Mouse (Mus musculus) neural tube, embryonic 12.5 days (tissue): ENCODE measurements around the gene C1qc. TPM values are rescaled to one million over a fixed set of nuclear protein-coding genes. Genes with fewer than 3 reads are reported as not detected.

Experiments used
- ATAC-seq: fragments of 200-750 bp; cut with Nextera tagmentation; 2 replicates; pipeline ENCODE4 v1.8.0; 2017; ENCODE audit warnings: low read depth, mild to moderate bottlenecking, moderate TSS enrichment, moderate library complexity; ENCODE audit not compliant: low FRiP score
- H3K27ac ChIP-seq: fragments of 300-500 bp; sonication (generic); 2 replicates; pipeline ENCODE4 v1.5.1; 2016
- H3K27me3 ChIP-seq: fragments of 300-500 bp; sonication (generic); replicated peaks from 2 replicates; pipeline ENCODE4 v1.6.1; 2016; ENCODE audit warnings: mild to moderate bottlenecking
- H3K36me3 ChIP-seq: fragments of 300-500 bp; sonication (generic); 2 replicates; pipeline ENCODE4 v1.6.1; 2016; ENCODE audit warnings: mild to moderate bottlenecking
- H3K4me1 ChIP-seq: fragments of 300-500 bp; sonication (generic); 2 replicates; pipeline ENCODE4 v1.6.1; 2016
- H3K4me2 ChIP-seq: fragments of 300-500 bp; sonication (generic); replicated peaks from 2 replicates; pipeline ENCODE4 v1.6.1; 2016; ENCODE audit warnings: mild to moderate bottlenecking
- H3K4me3 ChIP-seq: fragments of 300-500 bp; sonication (generic); 2 replicates; pipeline ENCODE4 v1.5.1; 2016
- H3K9ac ChIP-seq: fragments of 300-500 bp; sonication (generic); 2 replicates; pipeline ENCODE4 v1.6.1; 2016; ENCODE audit warnings: mild to moderate bottlenecking
- H3K9me3 ChIP-seq: fragments of 300-500 bp; sonication (generic); 2 replicates; pipeline ENCODE4 v1.6.1; 2016; ENCODE audit warnings: mild to moderate bottlenecking
- WGBS: fragments of 180-500 bp; shearing (Covaris S2); methylation state at CpG from one replicate; pipeline ENCODE4 v1.1.7; 2016; 5-methylcytosine and 5-hydroxymethylcytosine counted together
- polyA plus RNA-seq: library from polyadenylated mRNA; unstranded; fragments of >200 nt; fragmentation: Nextera tagmentation; extraction: Ambion mirVana; gene quantifications from 2 replicates; pipeline ENCODE4 v1.2.1, GENCODE M21; 2016

The C1qc gene
- polyA plus RNA-seq, 1 experiment from 2014 or later = 21.3 TPM

DNA sequence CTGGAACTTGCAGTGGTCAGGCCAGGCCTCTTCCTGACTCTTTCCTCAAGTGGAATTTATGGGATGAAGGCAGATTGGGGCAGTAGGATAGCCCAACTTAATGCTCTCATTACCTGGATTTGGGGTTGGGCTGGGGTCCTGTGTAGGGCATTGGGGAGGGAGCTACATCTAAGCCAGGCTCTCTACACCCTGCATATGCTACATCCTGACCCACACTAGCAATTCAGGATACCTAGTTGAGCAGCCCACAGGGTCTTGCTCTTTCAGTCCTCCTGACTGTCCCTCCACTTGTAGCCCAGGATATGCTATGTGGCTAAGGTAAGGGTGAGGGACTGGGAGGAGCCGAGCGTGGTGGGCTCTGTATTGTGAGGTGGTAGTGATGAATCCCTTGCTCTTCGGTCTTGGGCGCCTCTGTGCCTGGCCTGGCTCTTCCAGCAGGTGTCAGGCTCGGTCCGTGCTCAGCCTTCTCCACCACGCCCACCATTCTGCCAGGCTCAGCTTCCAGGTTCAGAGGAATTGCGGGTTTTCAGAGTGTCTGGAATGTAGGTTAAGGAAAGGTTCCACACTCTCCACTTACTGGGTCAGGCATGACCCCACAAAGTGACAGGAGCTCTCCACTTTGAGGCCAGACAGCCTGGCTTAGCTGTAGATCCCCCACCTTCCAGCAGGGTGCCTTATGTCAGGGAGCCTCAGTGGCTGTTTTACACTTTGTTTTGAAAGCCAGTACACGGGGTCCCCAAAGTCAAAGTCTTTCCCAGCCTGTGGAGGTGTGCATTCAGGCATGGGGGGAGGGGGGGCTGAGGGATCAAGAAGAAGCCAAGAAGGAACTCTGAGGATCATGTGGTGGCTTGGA is 1.1 kb upstream of the C1qc start:
- peak; percentile 65 for ATAC-seq
- H3K27me3 ChIP-seq = peaks cover 41% of the 10 kb centered on the region
- WGBS = 8% methylated on average over 9 of the region's 9 CpGs
- no peak overlapping the region for H3K27ac ChIP-seq
- H3K4me3 ChIP-seq = no peak overlapping the region
- H3K9me3 ChIP-seq = no peaks in the 10 kb centered on the region
- H3K4me2 ChIP-seq = no peak overlapping the region
- no peaks in the 10 kb centered on the region for H3K36me3 ChIP-seq
- no peak overlapping the region for H3K9ac ChIP-seq
- peaks cover 4% of the 10 kb centered on the region for H3K4me1 ChIP-seq

DNA sequence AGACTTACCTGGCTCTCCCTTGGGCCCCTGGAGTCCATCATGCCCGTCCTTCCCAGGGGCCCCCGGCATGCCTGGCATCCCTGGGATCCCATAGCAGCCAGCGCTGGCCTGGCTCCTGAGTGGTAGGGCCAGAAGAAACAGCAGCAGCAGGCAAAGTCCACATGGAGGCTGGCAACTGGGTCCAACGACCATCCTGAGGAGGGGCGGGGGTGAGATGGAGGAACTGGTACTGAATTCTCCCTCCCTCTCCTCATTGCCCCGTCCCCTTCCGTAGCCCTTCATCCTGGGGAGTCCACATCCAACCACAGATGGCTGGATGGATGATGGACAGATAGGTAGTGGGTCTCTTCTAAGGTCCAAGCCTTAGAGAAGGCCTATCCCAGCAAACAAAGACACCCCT is 494 bp downstream of the C1qc start:
- no peak overlapping the region for H3K27ac ChIP-seq
- H3K9me3 ChIP-seq = no peaks in the 10 kb centered on the region
- H3K4me3 ChIP-seq = no peak overlapping the region
- WGBS = 64% methylated on average over 7 of the region's 7 CpGs
- ATAC-seq = no peak
- H3K36me3 ChIP-seq = no peaks in the 10 kb centered on the region
- peaks cover 4% of the 10 kb centered on the region for H3K4me1 ChIP-seq
- no peak overlapping the region for H3K9ac ChIP-seq
- peaks cover 38% of the 10 kb centered on the region for H3K27me3 ChIP-seq
- H3K4me2 ChIP-seq = no peak overlapping the region

DNA sequence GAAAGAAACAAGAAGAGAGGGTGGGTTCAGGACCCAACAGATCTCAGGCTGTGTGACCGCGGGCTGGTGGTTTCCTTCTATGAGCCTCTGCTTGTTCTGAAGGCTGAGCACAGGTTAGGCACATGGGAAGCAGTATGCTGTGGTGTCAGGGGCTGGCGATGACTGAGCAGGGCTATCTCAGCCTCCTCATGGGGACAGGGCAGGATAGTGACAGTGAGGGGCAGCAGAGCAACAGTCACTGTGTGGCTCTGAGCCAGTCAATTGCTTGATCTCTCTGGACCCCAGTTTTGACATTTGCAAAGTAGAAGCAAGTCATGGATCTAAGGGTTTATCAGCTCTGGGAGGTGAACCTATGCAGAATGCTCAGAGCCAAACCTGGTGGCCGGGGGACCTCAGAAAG is 1.8 kb downstream of the C1qc start:
- Histone ChIP-seq H3K4me3 (no peak overlapping the region), H3K4me2 (no peak overlapping the region), H3K27ac (no peak overlapping the region), H3K9me3 (no peaks in the 10 kb centered on the region), H3K36me3 (no peaks in the 10 kb centered on the region), H3K27me3 (peaks cover 29% of the 10 kb centered on the region), H3K4me1 (peaks cover 4% of the 10 kb centered on the region), H3K9ac (no peak overlapping the region)
- no peak for ATAC-seq
- 88% methylated on average over 4 of the region's 4 CpGs for whole genome bisulfite sequencing

DNA sequence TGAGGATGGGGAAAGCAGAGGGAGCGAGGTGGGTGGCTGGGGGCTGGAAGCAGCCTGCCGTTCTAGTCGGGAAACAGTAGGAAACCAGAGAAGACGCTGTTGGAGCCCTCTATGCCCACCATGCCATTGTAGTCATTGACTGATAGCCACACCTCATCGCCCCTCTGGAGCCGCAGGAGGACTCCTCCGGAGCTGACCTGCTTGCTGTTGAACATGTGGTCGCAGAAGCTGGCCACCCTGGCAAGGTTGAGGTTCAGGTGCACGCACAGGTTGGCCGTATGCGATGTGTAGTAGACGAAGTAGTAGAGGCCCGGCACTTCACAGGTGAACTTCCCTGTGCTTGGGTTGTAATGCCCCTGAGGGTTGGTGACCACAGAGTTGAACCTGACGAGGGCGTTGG is 2.9 kb downstream of the C1qc start:
- ATAC-seq = no peak
- H3K4me3 ChIP-seq = no peak overlapping the region
- no peaks in the 10 kb centered on the region for H3K9me3 ChIP-seq
- H3K36me3 ChIP-seq = no peaks in the 10 kb centered on the region
- WGBS = 85% methylated on average over 15 of the region's 15 CpGs
- no peak overlapping the region for H3K9ac ChIP-seq
- peaks cover 20% of the 10 kb centered on the region for H3K27me3 ChIP-seq
- no peak overlapping the region for H3K4me2 ChIP-seq
- no peak overlapping the region for H3K27ac ChIP-seq
- H3K4me1 ChIP-seq = no peaks in the 10 kb centered on the region

DNA sequence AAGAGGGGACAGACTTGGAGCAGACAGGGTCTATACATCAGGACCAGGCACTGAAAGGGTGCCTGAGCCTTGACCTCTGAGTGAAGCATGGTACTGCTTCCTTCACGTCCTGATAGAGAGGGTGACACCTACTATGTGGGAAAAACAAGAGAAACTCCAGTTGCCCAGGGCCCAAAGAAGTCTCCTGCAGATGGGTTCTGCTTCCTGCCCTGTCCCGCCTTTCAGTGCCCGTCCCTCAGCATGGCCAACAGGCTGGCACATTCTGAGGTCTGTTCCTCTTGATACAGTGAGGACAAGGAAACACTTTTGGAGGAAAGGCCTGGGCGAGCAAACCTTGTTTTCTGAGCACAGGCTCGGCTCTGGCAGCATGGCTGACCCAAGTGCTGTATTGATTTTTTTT is 5.2 kb downstream of the C1qc start:
- no peak overlapping the region for H3K4me3 ChIP-seq
- no peaks in the 10 kb centered on the region for H3K4me1 ChIP-seq
- ATAC-seq = no peak
- WGBS = 75% methylated on average over 5 of the region's 5 CpGs
- H3K27ac ChIP-seq = no peak overlapping the region
- H3K9me3 ChIP-seq = no peaks in the 10 kb centered on the region
- H3K9ac ChIP-seq = no peak overlapping the region
- no peaks in the 10 kb centered on the region for H3K36me3 ChIP-seq
- H3K27me3 ChIP-seq = peaks cover 13% of the 10 kb centered on the region
- no peak overlapping the region for H3K4me2 ChIP-seq

DNA sequence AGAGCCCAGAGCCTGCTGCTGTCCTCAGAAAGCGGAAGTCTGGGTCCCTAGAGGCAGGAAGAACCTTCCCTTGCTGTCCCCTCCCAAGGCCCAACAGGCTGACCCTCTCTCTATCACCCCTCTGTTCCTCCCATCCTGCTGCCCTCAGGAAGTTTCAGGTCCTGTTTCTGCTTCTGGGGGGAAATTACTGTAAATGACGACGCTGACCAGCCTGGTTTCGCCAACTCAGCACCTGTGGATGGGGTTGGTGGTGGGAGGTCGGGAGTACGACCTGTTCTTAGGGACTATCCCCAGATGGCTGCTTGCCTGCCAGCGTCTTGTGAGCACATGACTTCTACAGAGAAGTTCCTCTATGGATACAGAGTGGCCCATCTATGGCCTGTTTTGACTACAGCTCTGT is 6.8 kb downstream of the C1qc start, which contains the start of gene C1qb:
TSS of gene C1qb (minus strand) at position 87 of the 400 bp plus-strand sequence.
- Histone ChIP-seq H3K9ac (no peak within 1 kb of the TSS), H3K27ac (no peak within 1 kb of the TSS), H3K4me1 (no peaks in the 10 kb centered on the region), H3K9me3 (no peaks in the 10 kb centered on the region), H3K27me3 (peaks cover 4% of the 10 kb centered on the region; the same call in 1 of the 2 replicates), H3K4me2 (no peak within 1 kb of the TSS), H3K36me3 (no peaks in the 10 kb centered on the region), H3K4me3 (no peak within 1 kb of the TSS)
- WGBS = 74% methylated on average over 7 of the region's 7 CpGs
- ATAC-seq = no peak

DNA sequence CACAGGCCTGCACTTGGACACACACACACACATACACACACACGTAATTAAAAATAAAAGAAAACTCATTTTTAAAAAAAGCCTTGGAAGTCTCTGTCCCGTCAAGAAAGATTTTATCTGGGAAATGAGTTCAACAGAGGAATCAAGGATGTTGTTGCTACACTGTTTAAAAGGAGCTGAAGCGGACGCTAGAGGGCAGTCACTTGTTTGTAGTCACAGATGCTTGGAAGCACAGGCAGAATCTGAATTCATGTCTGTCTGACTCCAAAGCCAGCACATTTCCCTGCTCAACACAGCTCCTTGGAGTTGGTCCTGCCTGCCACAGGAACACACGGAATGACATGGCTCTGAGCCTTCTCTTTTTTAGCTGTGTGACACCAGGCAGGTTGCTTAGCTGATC is 14.3 kb downstream of the C1qc start:
- WGBS = 29% methylated on average over 5 of the region's 5 CpGs
- Histone ChIP-seq H3K4me2 (no peak overlapping the region), H3K27ac (no peak overlapping the region), H3K36me3 (no peaks in the 10 kb centered on the region), H3K4me1 (no peaks in the 10 kb centered on the region), H3K4me3 (no peak overlapping the region), H3K9ac (no peak overlapping the region), H3K27me3 (no peaks in the 10 kb centered on the region), H3K9me3 (no peaks in the 10 kb centered on the region)
- ATAC-seq = no peak

DNA sequence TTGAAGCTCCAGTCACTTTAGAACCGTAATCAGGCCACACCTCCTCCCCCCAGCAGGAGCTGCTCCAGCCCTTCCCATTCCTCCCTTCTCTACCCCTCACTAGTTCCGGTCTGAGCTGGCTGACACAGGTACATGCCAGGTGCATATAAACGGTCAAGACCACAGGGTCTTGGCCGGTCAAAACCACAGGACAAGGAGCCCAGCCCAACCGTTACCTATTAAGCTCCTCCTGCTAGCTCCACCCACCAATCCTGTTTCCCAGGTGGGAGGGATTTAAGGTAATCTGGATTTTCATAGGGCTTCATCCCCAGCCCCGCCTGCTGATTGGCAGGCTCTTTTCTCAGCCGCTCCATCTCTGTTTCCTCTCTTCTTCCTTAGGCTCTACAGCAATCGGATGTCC is 14.7 kb downstream of the C1qc start:
- H3K36me3 ChIP-seq = no peaks in the 10 kb centered on the region
- ATAC-seq = no peak
- WGBS = 56% methylated on average over 8 of the region's 8 CpGs

DNA sequence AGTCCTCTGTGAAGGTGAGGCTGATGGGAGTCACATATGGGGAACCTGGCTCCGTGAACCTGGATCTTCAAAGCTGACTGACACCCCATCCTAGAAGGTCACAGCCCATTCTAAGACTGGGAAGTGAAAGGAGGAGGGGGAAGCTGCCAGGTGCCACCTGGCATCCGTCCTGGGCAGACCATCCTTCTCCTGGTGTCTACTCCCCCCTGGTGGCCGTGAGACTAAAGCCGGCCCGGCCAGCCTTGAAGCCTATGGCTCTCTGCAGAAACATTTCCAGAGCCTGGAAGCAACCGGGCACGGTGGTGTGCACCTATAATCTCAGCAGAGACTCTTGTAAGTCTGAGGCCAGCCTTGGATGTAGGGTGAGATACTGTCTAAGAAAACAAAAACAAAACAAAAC is 15.9 kb downstream of the C1qc start:
- WGBS = 23% methylated on average over 7 of the region's 7 CpGs
- Histone ChIP-seq H3K4me1 (no peaks in the 10 kb centered on the region), H3K4me3 (no peak overlapping the region), H3K9ac (no peak overlapping the region), H3K36me3 (no peaks in the 10 kb centered on the region), H3K4me2 (no peak overlapping the region), H3K9me3 (no peaks in the 10 kb centered on the region), H3K27me3 (no peaks in the 10 kb centered on the region), H3K27ac (no peak overlapping the region)
- no peak for ATAC-seq

More for the DNA sequence above, 14.7 kb downstream of the C1qc start:
- no peak overlapping the region for H3K9ac ChIP-seq
- H3K9me3 ChIP-seq = no peaks in the 10 kb centered on the region
- no peaks in the 10 kb centered on the region for H3K27me3 ChIP-seq
- H3K27ac ChIP-seq = no peak overlapping the region
- H3K4me1 ChIP-seq = no peaks in the 10 kb centered on the region
- H3K4me2 ChIP-seq = no peak overlapping the region
- no peak overlapping the region for H3K4me3 ChIP-seq

DNA sequence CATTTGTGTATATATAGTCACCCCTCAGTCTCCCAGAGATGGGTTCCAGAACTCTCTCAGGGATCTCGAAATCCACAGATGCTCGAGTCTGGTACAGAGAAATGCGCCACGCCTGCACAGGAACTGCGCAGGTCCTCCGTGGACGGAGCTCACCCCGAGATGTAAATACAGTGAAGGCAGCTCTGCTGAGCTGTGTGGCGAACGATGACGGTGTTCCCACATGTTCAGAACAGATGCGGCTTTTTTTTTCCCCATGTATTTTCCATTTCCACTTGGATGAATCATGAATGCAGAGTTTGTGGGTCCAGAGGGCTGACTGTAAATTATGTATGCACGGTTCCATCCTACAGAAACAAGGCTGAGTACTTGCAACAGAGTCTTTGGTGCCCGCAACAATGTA is 17.9 kb downstream of the C1qc start:
- 90% methylated on average over 14 of the region's 14 CpGs for WGBS

DNA sequence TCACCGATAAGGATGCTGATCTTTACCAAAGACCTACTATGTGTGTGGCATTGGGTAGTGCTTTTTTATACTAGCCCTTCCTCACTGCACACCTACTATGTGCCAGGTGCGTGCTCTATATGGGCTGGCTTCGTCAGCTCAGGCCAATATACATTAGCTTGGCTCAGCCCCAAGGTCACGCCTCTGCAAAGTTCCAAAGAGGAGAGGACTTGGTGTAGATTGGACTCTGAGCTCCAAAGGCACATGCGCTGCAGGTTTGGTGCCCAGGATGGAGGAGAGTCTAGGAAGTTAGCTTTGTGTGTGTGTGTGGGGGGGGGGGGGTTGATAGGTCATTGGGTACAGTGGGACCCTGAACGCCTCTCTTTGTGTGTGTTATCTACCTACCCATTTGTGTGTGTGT is 24.5 kb downstream of the C1qc start:
- Histone ChIP-seq H3K4me1 (peaks cover 31% of the 10 kb centered on the region), H3K4me2 (no peak overlapping the region), H3K4me3 (no peak overlapping the region), H3K27ac (no peak overlapping the region), H3K36me3 (no peaks in the 10 kb centered on the region), H3K27me3 (no peaks in the 10 kb centered on the region), H3K9ac (no peak overlapping the region), H3K9me3 (no peaks in the 10 kb centered on the region)
- 88% methylated on average over 6 of the region's 6 CpGs for WGBS
- no peak for ATAC-seq

More for the DNA sequence above, 17.9 kb downstream of the C1qc start:
- Histone ChIP-seq H3K27me3 (no peaks in the 10 kb centered on the region), H3K4me1 (no peaks in the 10 kb centered on the region), H3K9ac (no peak overlapping the region), H3K4me3 (no peak overlapping the region), H3K4me2 (no peak overlapping the region), H3K9me3 (no peaks in the 10 kb centered on the region), H3K27ac (no peak overlapping the region), H3K36me3 (no peaks in the 10 kb centered on the region)
- ATAC-seq = no peak

DNA sequence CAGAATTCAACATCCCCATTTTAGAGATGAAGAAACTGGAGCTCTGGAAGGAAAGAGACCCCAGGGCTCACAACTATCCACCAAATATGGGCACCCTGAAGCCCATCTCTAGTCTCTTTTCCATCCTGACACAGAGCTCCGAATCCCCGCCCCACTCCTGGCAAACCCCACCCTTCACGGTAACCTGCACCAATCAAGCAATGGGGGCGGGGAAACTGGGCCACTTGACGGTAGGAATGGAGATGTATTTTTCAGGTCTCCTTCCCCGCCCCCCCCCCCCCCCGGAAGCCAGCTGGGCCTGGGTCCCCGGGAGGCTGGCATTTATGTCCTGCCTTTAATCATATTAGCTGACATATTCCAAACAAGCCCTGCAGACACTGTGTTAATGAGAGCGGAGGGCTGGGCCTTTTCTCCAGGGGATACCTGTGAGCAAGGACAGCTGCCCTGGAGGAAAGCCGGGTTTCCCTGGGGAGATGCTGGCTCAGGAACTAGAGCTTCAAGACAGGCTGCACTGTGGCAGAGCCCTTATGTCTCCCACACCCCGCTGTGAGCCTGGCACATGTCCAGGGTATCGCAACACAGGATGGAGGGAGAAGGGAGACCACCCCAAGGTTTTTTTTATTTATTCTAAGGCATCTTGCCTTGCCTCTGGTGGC is 25.0 kb downstream of the C1qc start:
- Histone ChIP-seq H3K4me1 (peaks cover 36% of the 10 kb centered on the region), H3K9ac (no peak overlapping the region), H3K36me3 (no peaks in the 10 kb centered on the region), H3K27ac (0 out of 2 replicates have a peak overlapping the region, but pooled peaks have one; percentile 32), H3K27me3 (no peaks in the 10 kb centered on the region), H3K4me3 (no peak overlapping the region), H3K9me3 (no peaks in the 10 kb centered on the region), H3K4me2 (peak overlapping the region; percentile 14; the same call in 1 of the 2 replicates)
- 17% methylated on average over 12 of the region's 12 CpGs for WGBS
- peak; percentile 39 for ATAC-seq
